Mouse (Mus musculus) urinary bladder, adult 2 months (tissue): ENCODE data around the gene Hid1. TPM values are rescaled to one million over a fixed set of nuclear protein-coding genes. Genes with fewer than 3 reads are reported as not detected.
A peak's percentile ranks its signal among the peaks of the same experiment; 100 is the strongest.

Source experiments
- DNase-seq: peaks from one replicate; pipeline ENCODE4 v3.0.0; 2022; ENCODE audit warnings: low spot score
- polyA plus RNA-seq: library from polyadenylated mRNA; depleted of rRNA; stranded (reverse); fragments of >200 nt; gene quantifications from 2 replicates; pipeline ENCODE4 v1.2.3, GENCODE M21; 2012

Hid1 gene
- polyA plus RNA-seq, 1 experiment = 30.5 TPM

DNA sequence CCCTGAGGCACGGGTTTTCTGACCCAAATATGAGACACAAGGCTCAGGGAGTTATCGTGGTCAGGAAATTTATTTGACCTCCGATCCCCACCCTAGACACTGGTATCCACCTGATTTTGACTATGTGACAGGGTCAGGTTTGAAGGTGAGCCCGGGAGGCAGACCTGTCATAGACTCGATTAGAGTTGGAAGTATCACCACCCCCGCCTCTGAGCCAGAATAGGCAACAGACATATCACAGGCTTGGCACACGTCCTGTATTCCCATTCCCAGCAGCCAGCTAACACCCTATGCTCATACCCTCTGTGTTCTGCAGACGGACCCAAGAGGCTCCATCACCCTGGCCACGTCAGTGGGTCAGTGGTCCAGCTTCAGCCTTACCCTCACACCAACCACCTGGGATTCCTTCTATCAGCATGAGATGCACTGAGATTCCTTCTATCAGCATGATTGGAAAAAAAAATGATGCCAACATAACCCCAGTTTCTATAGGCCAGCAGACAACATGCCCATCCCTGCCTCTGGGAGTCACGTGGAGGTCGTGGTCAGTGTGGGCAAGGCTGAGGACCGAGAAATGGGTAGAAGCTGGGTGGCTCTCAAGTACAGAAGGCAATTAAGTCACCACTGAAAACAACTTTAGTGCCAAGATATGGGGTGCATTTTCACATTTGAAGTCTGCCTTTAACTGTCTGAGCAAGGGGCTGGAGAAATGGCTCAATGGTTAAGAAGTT is 7.3 kb upstream of the Hid1 start:
- no peak for DNase-seq

- peak; percentile 53 for DNase-seq
These were observed 6.5 kb upstream of the Hid1 start for GRCm38 (mm10) chr11:115373805-115374694.

- DNase-seq = no peak
These were observed 5.2 kb upstream of the Hid1 start for GRCm38 (mm10) chr11:115372737-115373136.

GRCm38 (mm10) chr11:115372015-115372414 is 4.5 kb upstream of the Hid1 start:
- DNase-seq = no peak

GRCm38 (mm10) chr11:115371354-115371753 is 3.8 kb upstream of the Hid1 start:
- DNase-seq = no peak

DNA sequence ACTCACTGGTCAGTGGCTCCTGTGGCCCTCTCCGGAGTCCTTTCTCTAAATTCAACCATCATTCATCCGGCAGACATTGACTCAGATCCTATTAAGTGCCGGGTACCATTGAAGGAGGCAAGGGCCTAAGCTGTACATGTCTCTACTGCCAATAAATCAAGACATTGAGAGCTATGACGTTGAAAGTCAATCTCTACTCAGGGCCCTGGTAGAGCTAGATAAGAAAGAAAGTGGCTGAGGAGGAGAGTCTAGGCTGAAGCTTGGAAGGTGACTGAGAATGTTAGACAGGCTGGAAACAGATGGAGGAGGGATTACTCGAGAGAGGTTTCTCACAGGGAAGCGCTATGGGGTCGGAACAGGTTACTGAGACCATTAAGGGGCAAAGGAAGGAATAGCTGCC is 2.8 kb upstream of the Hid1 start:
- no peak for DNase-seq

DNA sequence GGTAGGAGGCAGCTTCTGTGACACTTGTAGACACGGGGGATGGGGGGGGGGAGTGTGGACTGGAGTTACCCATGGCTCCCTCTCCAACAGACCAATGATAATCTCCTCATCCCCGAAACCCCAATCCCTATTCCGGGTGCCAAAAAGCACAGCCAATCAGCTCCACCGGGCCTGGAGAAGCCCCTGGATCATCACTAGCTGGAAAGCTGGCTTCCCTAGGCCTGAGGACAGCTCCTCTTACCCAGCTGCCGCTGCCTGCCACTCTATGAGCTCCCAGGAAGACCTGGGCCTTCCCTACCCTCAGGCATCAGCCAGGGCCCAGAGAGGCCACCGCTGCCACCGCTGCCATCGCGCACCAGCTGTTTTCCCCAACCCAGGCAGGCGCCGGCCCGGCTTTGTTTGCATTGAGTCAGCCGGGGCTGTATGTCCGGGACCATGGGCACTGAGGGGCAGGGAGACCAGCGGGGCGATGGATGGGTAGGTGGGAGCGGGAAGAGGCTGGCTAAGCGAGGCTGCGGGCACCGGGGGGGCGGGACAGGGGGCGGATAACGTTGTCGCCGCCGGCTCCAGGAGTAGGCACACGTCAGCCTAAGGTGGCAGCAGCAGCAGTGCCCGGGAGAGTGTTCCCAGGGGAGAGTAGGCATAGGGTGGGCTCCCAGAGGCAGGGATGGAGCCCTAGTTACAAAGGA is 706 bp downstream of the Hid1 start:
- peak; percentile 54 for DNase-seq

- no peak for DNase-seq
These were observed 1.4 kb downstream of the Hid1 start for GRCm38 (mm10) chr11:115366039-115366705.

DNA sequence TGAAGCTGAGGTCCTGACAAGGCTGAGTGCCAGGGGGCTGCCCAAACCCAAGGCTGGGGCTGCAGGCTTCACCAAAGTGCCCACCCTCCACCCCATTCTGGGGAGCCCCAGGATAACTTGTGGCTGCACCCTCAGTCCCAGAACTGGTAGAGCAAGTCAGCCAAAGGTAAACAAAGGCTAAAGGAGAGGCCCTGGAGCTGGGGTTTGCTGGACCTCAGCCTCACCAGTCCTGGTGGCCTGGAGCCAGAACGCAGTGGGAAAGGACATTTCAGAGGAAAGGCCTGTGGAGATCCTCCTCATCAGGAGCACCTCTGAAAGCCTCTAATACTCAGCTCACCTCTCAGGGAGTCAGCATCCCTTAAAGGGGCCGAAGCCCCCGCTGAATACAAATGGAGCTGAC is 3.4 kb downstream of the Hid1 start:
- no peak for DNase-seq

DNA sequence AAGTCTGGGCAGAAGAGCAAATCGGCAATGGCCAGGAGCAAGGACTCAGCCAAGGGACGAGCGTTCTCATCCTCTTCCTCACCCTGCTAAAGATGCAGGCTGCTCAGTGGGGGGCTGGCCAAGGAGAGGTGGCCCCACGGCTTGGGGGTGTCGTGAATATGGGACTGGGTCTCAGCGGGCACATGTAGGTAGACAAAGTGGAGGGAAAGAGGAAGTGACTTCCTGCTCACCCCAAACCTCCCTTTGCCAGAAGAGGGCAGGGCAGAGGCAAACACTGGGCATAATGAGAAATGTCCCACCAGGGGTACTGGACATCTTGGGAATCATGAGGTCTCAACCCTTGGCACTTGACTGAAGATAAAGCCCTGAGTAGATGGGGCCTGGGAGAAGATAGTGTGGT is 7.8 kb downstream of the Hid1 start:
- DNase-seq = no peak

DNA sequence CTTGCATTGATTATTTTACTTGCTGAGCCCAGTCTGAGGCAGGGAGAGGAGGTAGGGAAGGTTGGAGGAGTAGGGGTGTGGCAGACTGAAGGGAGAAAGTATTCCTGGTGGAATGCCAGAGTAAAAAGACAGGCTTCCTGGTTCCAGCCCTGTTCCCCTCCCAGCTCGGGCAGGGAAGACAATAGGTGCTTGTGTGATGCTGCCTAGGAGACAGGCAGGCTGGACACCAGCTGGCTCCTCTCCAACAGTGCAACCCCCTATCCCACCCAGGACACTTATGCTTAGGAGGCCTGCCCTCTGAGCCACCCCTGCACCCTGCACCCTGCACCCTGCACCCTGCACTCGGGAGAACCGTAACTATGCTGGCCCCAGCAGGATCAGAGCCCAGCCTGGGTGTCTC is 8.3 kb downstream of the Hid1 start:
- no peak for DNase-seq

DNA sequence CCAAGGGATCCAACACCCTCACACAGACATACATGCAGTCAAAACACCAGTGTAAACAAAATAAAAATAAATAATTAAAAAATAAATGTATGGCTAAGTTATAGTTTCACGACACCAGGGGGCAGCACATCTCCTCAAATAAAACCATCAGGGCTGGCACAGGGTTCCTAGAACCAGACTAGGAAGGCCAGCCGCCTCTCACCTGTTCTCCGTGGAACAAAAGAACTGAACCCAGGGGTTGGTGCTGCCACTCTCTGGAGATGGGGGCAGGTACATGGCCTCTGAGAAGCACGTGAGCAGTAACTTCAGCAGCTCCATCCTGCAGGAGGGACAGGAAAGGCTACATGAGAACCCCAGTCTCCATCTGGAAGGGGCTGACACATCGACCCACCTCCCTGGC is 9.1 kb downstream of the Hid1 start:
- peak; percentile 49 for DNase-seq

DNA sequence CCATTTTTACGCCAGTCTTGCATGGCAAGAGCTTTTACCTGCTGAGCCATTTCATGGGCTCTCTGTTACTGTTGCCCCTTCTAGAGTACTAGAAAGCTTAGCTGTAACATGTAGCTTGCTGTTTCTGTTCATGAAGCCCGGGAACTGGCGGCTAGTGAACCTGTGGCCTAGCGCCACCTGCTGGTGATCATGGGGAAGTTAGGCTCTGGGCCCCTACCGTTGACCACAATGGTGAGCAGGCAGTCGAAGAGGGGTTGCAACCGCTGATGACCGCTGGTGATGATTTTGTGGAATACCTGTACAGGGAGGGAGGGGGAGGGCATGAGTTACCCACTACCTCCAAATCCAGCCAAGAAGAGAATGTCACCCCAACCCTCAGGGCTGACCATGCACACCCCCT is 13.4 kb downstream of the Hid1 start:
- DNase-seq = no peak

DNA sequence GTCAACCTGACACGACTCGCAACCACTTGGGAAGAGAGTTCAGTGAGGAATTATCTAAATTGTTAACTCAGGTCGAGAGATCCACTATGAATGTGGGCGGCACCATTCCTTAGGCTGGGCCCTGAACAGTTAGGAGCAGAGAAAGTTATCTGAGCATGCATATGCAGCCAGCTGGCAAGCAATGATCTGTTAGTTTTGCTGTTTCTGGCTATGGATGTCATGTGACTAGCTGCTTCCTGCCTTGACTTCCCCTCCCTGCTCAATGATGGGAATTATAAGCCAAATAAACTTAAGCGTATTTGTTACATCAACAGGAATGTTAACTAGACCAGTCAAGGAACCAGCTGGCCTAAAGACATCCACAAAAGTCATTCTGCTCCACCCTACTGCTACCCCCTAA is 14.2 kb downstream of the Hid1 start:
- no peak for DNase-seq

GRCm38 (mm10) chr11:115349976-115350375 is 17.6 kb downstream of the Hid1 start:
- DNase-seq = no peak

DNA sequence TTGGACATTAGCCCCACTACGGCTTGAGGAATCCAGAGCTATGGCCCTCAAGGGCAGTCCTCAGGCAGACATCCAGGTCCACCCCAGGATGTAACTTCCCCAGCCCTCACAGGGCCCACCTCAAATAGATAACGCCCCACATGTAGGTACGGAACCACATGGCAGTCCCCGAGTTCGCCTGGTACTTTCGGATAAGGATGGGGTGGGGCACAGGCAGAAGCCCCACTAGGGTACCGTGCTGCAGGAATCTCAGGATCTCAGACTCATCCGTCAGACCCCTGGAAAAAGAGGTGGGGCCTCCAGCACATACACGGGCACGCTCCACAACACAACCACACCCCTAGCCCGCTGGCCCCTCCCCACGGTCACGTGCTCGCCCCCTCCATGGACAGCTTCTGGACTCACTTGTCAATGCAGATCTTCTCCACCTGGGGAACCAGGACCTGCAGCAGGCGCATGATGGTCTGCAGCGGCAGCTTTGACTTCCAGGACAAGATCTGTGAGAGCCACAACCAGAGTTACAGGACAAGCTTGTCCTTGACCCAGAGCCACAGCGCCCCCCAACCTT is 18.8 kb downstream of the Hid1 start:
- DNase-seq = no peak

GRCm38 (mm10) chr11:115345515-115345914 is 22.0 kb downstream of the Hid1 start:
- no peak for DNase-seq

DNA sequence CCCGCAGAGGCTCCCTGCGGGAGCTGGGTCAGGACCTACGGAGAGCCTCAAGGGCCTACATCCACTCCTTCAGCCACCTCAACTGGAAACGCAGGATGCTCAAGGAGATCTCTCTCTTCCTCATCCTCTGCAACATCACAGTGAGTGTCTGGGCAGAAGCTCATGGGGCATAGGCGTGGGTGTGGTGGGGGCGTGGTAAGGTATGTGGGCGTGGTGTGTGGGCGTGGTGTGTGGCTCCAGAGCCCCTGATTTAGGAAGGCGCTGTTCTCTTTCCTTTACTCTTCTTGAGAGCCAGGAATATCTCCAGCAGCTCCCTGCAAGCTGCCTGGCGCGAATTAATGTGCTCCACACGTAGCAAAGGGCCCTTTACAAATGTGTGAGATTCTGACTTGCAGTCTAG is 22.6 kb downstream of the Hid1 start:
- DNase-seq = no peak

- DNase-seq = no peak
These were observed 25.7 kb downstream of the Hid1 start for GRCm38 (mm10) chr11:115341866-115342265.

DNA sequence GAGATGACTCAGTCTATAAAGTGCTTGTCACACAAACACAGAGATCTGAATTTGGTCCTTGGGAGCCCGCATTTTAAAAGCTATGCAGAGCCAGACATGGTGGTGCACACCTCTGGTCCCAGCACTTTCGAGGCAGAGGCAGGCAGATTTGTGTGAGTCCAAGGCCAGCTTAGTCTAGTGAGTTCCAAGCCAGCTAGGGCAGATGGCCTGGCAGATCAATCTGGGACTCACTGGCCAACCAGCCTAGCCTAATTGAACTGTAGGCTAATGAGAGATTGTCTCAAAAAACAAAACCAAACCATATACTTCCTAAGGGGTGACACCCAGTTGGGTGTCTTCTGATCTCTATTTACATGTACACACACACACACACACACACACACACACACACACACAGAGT is 26.3 kb downstream of the Hid1 start:
- no peak for DNase-seq

- no peak for DNase-seq
These were observed 29.7 kb downstream of the Hid1 start for GRCm38 (mm10) chr11:115337826-115338225.

DNA sequence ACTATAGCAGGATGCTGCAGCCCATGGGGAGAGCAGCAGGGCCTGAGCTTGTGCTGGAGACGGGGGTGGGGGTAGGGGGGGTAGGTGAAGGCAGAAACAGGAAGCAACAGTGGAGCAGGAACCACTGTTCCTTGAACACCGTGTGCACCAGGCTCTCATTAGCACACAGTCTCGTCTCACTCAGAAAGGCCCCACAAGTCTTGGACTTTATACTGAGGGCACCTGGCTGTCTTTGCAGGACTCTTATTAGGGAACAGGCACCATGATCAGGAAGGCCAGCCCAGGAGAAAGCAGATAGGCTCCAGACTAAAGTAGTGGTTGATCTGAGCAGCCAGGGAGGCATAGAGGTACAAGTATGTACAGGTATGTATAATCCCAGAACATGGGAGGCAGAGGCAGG is 30.2 kb downstream of the Hid1 start:
- DNase-seq = no peak
